Mouse (Mus musculus): ENCODE data around the gene Jam2.
A peak's percentile ranks its signal among the peaks of the same experiment; 100 is the strongest.

Jam2 gene

DNA sequence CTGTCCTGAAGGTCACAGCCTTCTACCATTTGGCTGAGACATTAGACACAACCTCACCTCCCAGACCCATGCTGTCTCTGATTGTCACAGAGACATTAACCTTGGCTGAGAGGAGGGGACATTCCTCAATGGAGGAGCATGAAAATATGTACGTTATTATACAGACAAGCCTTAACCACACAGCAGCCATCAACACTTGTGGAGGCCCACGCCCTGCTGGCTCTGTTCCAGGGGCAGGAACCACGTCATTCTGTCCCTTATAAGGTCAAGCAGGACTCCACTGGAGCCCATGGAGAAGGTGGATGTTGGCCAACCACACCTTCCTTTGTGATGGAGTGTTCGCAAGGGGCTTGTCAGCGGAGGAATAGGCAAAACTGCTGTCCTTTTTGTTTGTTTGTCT is 5.8 kb downstream of the Jam2 start:
- DNase-seq (ENCODE audit: low spot score) = no peak

- no peak for DNase-seq (ENCODE audit: low spot score)
Measured at GRCm38 (mm10) chr16:84783279-84783678, 9.4 kb downstream of the Jam2 start.

GRCm38 (mm10) chr16:84784966-84785365 is 11.0 kb downstream of the Jam2 start:
- no peak for DNase-seq (ENCODE audit: low spot score)

DNA sequence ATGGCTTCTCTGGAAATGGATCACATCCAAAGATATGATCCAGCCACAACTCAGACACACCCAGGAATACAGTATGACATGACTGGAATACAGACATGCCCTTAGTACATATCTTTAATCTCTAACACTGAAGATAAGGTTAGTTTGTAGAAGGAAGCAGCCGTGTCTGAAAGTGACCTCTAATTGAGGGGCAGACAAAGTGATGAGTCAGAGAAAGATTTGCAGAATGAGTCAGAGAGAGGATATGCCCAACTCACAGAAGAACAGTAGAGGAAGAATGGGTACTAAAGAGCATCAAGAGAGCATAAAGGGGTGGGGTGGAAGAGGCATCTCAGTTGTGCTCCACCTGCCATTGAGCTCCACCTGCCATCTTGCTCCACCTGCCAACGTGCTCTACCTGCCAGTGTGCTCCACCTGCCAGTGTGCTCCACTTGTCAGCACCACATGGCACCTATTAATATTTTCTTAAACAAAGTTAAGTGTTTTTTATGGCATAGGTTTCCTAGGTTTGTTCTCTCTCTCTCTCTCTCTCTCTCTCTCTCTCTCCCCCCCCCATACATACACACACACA is 16.8 kb downstream of the Jam2 start:
- no peak for DNase-seq (ENCODE audit: low spot score)

GRCm38 (mm10) chr16:84793401-84793800 is 19.5 kb downstream of the Jam2 start:
- DNase-seq (ENCODE audit: low spot score) = no peak

- no peak for DNase-seq (ENCODE audit: low spot score)
Measured at GRCm38 (mm10) chr16:84795337-84795736, 21.4 kb downstream of the Jam2 start.

GRCm38 (mm10) chr16:84796678-84797077 is 22.8 kb downstream of the Jam2 start:
- DNase-seq (ENCODE audit: low spot score) = no peak

GRCm38 (mm10) chr16:84800038-84800437 is 26.1 kb downstream of the Jam2 start:
- DNase-seq (ENCODE audit: low spot score) = no peak

DNA sequence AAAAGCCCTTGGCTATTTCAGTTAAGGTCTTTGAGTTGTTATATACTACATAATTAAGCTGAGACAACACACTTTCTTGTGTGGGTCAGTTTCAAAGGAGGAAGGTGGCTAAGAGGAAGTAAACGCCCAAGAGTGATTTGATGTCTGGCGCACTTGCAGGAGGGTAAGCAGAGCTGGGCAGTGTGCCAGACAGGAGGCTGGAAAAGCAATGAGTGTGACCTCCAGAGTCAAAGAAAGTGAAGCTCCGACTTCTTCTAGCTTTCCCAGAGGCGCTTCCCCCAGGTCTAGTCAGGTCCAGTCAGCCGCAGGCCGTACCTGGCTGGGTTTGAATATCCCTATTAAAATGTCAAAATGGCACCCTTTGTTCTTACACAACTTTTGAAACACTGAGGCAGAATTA is 28.3 kb downstream of the Jam2 start:
- no peak for DNase-seq (ENCODE audit: low spot score)

GRCm38 (mm10) chr16:84804866-84805265 is 30.9 kb downstream of the Jam2 start:
- no peak for DNase-seq (ENCODE audit: low spot score)

DNA sequence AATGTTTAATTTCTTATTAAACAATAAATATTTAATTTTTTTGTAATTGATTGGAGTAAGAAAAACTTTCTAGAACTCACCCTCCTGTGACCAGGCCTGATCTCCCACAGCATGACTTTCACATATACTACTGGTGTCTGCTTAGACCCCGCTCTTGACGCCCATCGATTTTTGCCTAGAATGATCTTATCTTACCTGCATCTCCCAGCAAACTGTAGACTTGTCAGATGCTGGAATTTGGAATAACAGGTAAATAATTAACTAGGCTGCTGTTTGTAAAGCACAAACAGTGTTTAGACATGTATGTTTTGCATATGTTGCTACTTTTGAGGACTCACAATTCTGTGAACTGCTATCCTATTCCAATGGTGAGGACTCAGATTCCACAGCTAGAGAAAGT is 32.3 kb downstream of the Jam2 start:
- DNase-seq (ENCODE audit: low spot score) = no peak

- DNase-seq (ENCODE audit: low spot score) = no peak
Measured at GRCm38 (mm10) chr16:84807874-84808273, 34.0 kb downstream of the Jam2 start.

DNA sequence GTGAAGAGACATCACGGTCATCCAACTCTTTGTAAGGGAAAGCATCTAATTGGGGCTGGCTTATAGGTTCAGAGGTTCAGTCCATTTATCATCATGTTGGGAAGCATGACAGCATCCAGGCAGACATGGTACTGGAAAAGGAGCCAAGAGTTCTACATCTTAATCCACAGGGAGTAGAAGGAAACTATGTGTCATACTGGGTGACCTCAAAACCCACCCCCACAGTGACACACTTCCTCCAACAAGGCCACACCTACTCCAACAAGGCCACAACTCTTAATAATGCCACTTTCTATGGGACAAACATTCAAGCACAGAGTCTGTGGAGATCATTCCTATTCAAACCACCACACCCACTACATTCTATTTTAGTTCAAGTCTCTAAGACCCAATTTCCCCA is 36.3 kb downstream of the Jam2 start:
- no peak for DNase-seq (ENCODE audit: low spot score)

GRCm38 (mm10) chr16:84813852-84814251 is 39.9 kb downstream of the Jam2 start:
- no peak for DNase-seq (ENCODE audit: low spot score)

GRCm38 (mm10) chr16:84814511-84814910 is 40.6 kb downstream of the Jam2 start:
- no peak for DNase-seq (ENCODE audit: low spot score)

- peak; percentile 23 for DNase-seq (ENCODE audit: low spot score)
Measured at GRCm38 (mm10) chr16:84817423-84817822, 43.5 kb downstream of the Jam2 start.

DNA sequence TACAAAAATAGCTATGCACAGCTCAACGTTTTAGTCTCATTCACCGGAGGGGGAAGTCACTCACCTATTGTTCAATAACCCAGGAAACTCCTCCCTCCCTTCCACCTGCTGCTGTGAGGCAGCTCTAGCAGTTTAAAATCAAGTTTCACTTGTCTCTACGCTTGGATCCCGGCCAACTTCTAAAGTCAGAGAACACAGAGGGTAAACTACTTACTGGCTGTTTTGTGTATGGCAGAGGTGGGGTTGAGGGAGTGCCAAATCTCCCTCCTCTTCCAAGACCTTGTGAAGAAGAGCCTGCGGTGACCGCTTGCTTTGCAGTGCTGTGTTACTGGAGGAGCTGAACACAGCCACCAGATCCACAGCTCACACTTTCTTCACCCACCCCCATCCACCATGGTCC is 51.1 kb downstream of the Jam2 start:
- DNase-seq (ENCODE audit: low spot score) = no peak

DNA sequence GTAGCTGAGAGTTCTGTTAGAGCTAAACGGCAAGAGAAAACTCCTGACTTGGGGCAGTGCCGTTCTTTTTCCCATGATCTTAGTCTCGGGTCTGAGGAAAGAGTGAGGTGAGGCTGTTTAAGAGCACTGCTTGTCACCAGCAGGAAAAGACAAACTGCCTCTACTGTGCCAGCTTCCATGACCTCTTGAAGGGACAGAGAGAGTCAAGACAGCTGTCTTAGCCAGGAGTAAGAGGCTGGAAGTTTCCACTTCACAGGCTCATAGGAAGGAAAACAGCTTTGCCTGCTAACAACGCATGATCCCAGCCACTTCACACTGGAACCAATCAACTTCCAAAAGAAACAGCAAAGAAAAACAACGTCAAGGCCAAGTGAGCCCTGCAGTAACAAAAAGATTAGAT is 57.8 kb downstream of the Jam2 start:
- DNase-seq (ENCODE audit: low spot score) = no peak

- no peak for DNase-seq (ENCODE audit: low spot score)
Measured at GRCm38 (mm10) chr16:84832736-84833135, 58.8 kb downstream of the Jam2 start.

GRCm38 (mm10) chr16:84834344-84834743 is 60.4 kb downstream of the Jam2 start:
- DNase-seq (ENCODE audit: low spot score) = no peak

- DNase-seq (ENCODE audit: low spot score) = peak; percentile 96
Measured at GRCm38 (mm10) chr16:84834745-84835440, 61.0 kb downstream of the Jam2 start, which contains the start of gene Gabpa. Gene Gabpa (plus strand): TSS chr16:84834925.

DNA sequence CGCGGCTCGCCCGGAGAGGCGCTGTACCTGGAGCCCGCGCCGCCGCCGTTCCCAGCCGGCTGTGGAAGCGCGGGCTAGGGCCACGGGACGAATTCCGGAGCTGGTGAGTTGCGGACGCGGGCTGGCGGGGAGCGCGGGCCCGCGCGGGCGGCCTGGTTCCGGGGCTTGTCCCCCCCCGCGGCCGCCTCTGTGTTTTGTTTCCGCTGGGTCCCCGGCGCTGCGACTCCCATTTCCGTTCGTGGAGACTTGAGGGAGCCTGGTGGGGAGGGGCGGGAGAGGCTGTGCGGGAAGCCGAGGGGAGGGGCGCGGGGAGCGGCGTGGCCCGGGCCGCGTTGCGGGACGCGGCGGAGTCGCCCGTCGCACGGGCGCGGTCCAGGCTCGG is 61.5 kb downstream of the Jam2 start, which contains the start of gene Atp5j:
Gene Atp5j, minus strand, starts transcription at position 185 of the 382 bp plus-strand sequence.
- peak; percentile 65 for DNase-seq (ENCODE audit: low spot score)

- DNase-seq (ENCODE audit: low spot score) = peak; percentile 56
Measured at GRCm38 (mm10) chr16:84835823-84836743, 62.2 kb downstream of the Jam2 start.
